Mouse (Mus musculus): Measurements from ENCODE around the gene Smad6. TPM values are rescaled to one million over a fixed set of nuclear protein-coding genes. Genes with fewer than 3 reads are reported as not detected.

The Smad6 gene
- polyA plus RNA-seq, 1 experiment from 2014 or later = 1.8 TPM

DNA sequence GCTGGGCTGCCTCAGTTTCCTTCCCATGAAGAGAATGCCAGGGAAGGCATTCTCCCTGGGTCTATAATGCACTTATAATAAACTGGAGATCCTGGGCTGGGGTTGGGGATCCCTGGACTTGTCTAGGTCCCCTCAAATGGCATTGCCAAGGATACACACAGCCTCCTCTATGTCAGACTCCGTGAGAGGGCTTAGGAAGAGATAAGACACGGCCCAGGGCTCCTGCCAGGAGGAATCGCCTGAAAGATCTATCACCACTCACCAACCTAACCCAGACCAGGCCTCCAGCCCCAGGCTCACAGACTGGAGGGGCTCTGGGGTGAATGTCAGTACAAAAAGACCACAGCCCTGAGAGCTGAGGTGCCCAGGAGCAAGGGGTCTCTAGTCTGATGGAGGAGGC, 102.2 kb downstream of the Smad6 start:
- no peak for ATAC-seq
- Histone ChIP-seq H3K4me3 (ENCODE audit: low read depth, low read length) (no peak overlapping the region), H3K36me3 (replicated peaks; ENCODE audit: insufficient read depth, low read length) (no peaks in the 10 kb centered on the region), H3K9me3 (ENCODE audit: low read length) (no peaks in the 10 kb centered on the region), H3K27me3 (ENCODE audit: insufficient read depth, low read length) (no peaks in the 10 kb centered on the region), H3K4me1 (ENCODE audit: insufficient read depth) (0 out of 2 replicates have a peak, but pooled peaks cover 2% of the 10 kb centered on the region), H3K9ac (replicated peaks) (no peak overlapping the region), H3K27ac (ENCODE audit: low read depth) (no peak overlapping the region), H3K4me2 (ENCODE audit: low read depth, low read length) (no peak overlapping the region)
- WGBS (ENCODE audit: insufficient replicate concordance) = 45% methylated on average over 3 of the region's 3 CpGs
- TF ChIP-seq EP300 (IDR thresholded peaks at IDR 0.05; ENCODE audit: low read depth) = no peak
- DNase-seq = no peak

DNA sequence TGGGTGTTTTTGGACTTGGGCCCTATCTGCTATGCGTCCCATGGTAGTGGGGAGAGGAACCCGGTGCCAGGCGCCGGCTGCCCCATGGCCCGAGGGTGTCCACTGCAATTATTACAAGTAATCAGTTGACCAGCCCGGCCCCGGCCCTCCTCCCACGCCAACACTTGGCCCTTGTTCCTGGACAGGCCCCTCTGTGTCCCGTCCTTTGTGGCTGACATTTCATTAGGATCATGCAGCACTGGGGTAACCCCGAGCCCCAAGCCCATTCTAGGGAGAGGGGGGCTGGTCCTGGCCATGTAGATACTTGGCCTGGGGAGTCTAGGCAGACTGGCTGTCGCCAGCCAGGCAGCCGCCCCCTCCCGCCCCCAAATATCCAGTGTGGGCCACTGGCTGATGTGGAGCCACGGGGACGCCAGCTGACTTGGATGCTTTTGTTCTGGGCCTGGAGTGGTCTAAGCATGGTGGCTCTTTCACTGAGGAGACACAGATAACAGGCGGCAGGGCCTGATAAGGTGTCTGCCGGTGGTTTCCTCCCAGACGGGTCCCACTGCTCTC, 102.8 kb downstream of the Smad6 start:
- no peaks in the 10 kb centered on the region for H3K36me3 ChIP-seq (replicated peaks; ENCODE audit: insufficient read depth, low read length)
- peak; percentile 31 for ATAC-seq
- 0 out of 2 replicates have a peak, but pooled peaks cover 2% of the 10 kb centered on the region for H3K4me1 ChIP-seq (ENCODE audit: insufficient read depth)
- WGBS (ENCODE audit: insufficient replicate concordance) = 57% methylated on average over 18 of the region's 18 CpGs
- no peak overlapping the region for H3K27ac ChIP-seq (ENCODE audit: low read depth)
- no peaks in the 10 kb centered on the region for H3K9me3 ChIP-seq (ENCODE audit: low read length)
- no peak overlapping the region for H3K4me3 ChIP-seq (ENCODE audit: low read depth, low read length)
- DNase-seq = no peak
- TF ChIP-seq CTCF (IDR thresholded peaks at IDR 0.05; ENCODE audit: low read depth) (no peak), EP300 (IDR thresholded peaks at IDR 0.05; ENCODE audit: low read depth) (no peak)
- no peak overlapping the region for H3K4me2 ChIP-seq (ENCODE audit: low read depth, low read length)
- no peaks in the 10 kb centered on the region for H3K27me3 ChIP-seq (ENCODE audit: insufficient read depth, low read length)
- no peak overlapping the region for H3K9ac ChIP-seq (replicated peaks)

DNA sequence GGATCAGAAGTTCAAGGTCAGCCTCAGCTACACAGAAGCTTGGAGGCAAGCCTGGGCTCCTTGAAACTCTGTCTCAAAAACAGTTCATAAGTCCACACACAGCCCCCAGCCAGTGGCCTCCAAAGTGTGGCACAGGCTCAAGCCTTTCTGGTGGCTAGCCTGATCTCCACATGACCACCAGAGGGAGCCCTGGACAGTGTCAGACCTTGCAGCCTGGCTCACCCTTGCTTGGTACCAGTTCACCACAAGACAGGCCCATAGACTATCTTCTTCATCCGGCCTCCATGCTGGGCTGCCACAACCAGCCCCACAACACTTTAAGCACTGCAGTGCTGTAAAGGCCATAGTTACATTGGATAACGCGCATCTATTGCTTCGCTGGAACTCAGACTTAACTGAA, 103.6 kb downstream of the Smad6 start:
- Histone ChIP-seq H3K27me3 (ENCODE audit: insufficient read depth, low read length) (no peaks in the 10 kb centered on the region), H3K36me3 (replicated peaks; ENCODE audit: insufficient read depth, low read length) (no peaks in the 10 kb centered on the region), H3K4me1 (ENCODE audit: insufficient read depth) (0 out of 2 replicates have a peak, but pooled peaks cover 2% of the 10 kb centered on the region), H3K27ac (ENCODE audit: low read depth) (no peak overlapping the region), H3K4me2 (ENCODE audit: low read depth, low read length) (no peak overlapping the region), H3K9ac (replicated peaks) (no peak overlapping the region), H3K4me3 (ENCODE audit: low read depth, low read length) (no peak overlapping the region), H3K9me3 (ENCODE audit: low read length) (no peaks in the 10 kb centered on the region)
- ATAC-seq (peak; percentile 67; the same call in 1 of the 2 replicates), DNase-seq (peak; percentile 83)
- TF ChIP-seq EP300 (IDR thresholded peaks at IDR 0.05; ENCODE audit: low read depth) (no peak), CTCF (IDR thresholded peaks at IDR 0.05; ENCODE audit: low read depth) (peak; percentile 91)
- WGBS (ENCODE audit: insufficient replicate concordance) = 64% methylated on average over 4 of the region's 4 CpGs

- Histone ChIP-seq H3K4me1 (ENCODE audit: insufficient read depth) (0 out of 2 replicates have a peak, but pooled peaks cover 2% of the 10 kb centered on the region), H3K27ac (ENCODE audit: low read depth) (no peak overlapping the region), H3K4me2 (ENCODE audit: low read depth, low read length) (no peak overlapping the region), H3K4me3 (ENCODE audit: low read depth, low read length) (no peak overlapping the region), H3K9me3 (ENCODE audit: low read length) (no peaks in the 10 kb centered on the region), H3K36me3 (replicated peaks; ENCODE audit: insufficient read depth, low read length) (no peaks in the 10 kb centered on the region), H3K27me3 (ENCODE audit: insufficient read depth, low read length) (no peaks in the 10 kb centered on the region), H3K9ac (replicated peaks) (no peak overlapping the region)
- ATAC-seq (no peak), DNase-seq (no peak)
- TF ChIP-seq EP300 (IDR thresholded peaks at IDR 0.05; ENCODE audit: low read depth) = no peak
- no peak for TF ChIP-seq CTCF (IDR thresholded peaks at IDR 0.05; ENCODE audit: low read depth)
- WGBS (ENCODE audit: insufficient replicate concordance) = 63% methylated on average over 6 of the region's 6 CpGs
Measured at GRCm38 (mm10) chr9:63916441-63916840, 105.4 kb downstream of the Smad6 start.

- ATAC-seq = no peak; the same call in 1 of the 2 replicates
Measured at GRCm38 (mm10) chr9:63915976-63916375, 105.9 kb downstream of the Smad6 start.

DNA sequence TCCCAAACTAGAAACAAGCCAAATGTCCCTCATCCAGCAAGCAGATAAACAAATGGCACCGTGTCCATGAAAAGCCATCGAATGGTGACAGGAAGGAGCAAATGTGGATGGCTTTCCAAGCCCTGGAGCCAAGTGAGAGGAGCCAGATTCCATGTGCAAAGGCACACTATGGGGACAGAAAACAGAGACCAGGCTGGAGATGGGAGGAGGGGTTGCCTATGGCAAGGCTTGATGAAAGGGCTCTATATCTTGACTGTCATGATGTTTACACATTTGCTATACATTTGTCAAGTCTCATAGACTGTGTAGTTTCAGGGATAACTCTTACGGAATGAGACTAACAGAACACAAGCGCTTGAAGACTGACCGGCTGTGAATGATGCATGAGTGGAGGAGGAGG, 106.9 kb downstream of the Smad6 start:
- ATAC-seq (no peak), DNase-seq (no peak)
- no peak overlapping the region for H3K4me3 ChIP-seq (ENCODE audit: low read depth, low read length)
- H3K27me3 ChIP-seq (ENCODE audit: insufficient read depth, low read length) = no peaks in the 10 kb centered on the region
- 0 out of 2 replicates have a peak, but pooled peaks cover 2% of the 10 kb centered on the region for H3K4me1 ChIP-seq (ENCODE audit: insufficient read depth)
- H3K9me3 ChIP-seq (ENCODE audit: low read length) = no peaks in the 10 kb centered on the region
- WGBS (ENCODE audit: insufficient replicate concordance) = 65% methylated on average over 5 of the region's 5 CpGs
- H3K36me3 ChIP-seq (replicated peaks; ENCODE audit: insufficient read depth, low read length) = no peaks in the 10 kb centered on the region
- no peak overlapping the region for H3K27ac ChIP-seq (ENCODE audit: low read depth)
- TF ChIP-seq CTCF (IDR thresholded peaks at IDR 0.05; ENCODE audit: low read depth) (no peak), EP300 (IDR thresholded peaks at IDR 0.05; ENCODE audit: low read depth) (no peak)
- no peak overlapping the region for H3K4me2 ChIP-seq (ENCODE audit: low read depth, low read length)
- no peak overlapping the region for H3K9ac ChIP-seq (replicated peaks)

More at GRCm38 (mm10) chr9:63915976-63916375, 105.9 kb downstream of the Smad6 start:
- no peaks in the 10 kb centered on the region for H3K9me3 ChIP-seq (ENCODE audit: low read length)
- H3K4me2 ChIP-seq (ENCODE audit: low read depth, low read length) = no peak overlapping the region
- DNase-seq = peak; percentile 77
- H3K9ac ChIP-seq (replicated peaks) = no peak overlapping the region
- H3K36me3 ChIP-seq (replicated peaks; ENCODE audit: insufficient read depth, low read length) = no peaks in the 10 kb centered on the region
- TF ChIP-seq EP300 (IDR thresholded peaks at IDR 0.05; ENCODE audit: low read depth) (no peak), CTCF (IDR thresholded peaks at IDR 0.05; ENCODE audit: low read depth) (peak; percentile 87)
- WGBS (ENCODE audit: insufficient replicate concordance) = 42% methylated on average over 5 of the region's 5 CpGs
- H3K4me1 ChIP-seq (ENCODE audit: insufficient read depth) = 0 out of 2 replicates have a peak, but pooled peaks cover 2% of the 10 kb centered on the region
- no peak overlapping the region for H3K4me3 ChIP-seq (ENCODE audit: low read depth, low read length)
- H3K27me3 ChIP-seq (ENCODE audit: insufficient read depth, low read length) = no peaks in the 10 kb centered on the region
- no peak overlapping the region for H3K27ac ChIP-seq (ENCODE audit: low read depth)
